In genomic region chr11:83544214-83544613, GRCm38 (mm10) we compare ENCODE assay signal across 25 mouse cellular contexts. TPM values are rescaled to one million over a fixed set of nuclear protein-coding genes. Genes with fewer than 3 reads are reported as not detected.
DNase-seq lines count a peak whose midpoint lies in the region; ATAC-seq and TF ChIP-seq lines count a peak whose summit lies in the region.
"Had no signal": no experiment of that assay in that cellular context is flagged by ENCODE, and none has a peak within 500 bp of the region (broad histone marks: within the 10 kb centered on the region; RNA-seq: fewer than 3 reads in every experiment).

No protein-coding gene starts in this region.

- no peak for TF ChIP-seq CTCF in intestine, postnatal 0 days (IDR thresholded peaks at IDR 0.05; ENCODE audit: low read depth)

- no peaks in the 10 kb centered on the region for H3K36me3 ChIP-seq in intestine, embryonic 14.5 days (ENCODE audit: control insufficient read depth, insufficient read depth, low read length)
- H3K36me3 ChIP-seq in intestine, postnatal 0 days (ENCODE audit: control insufficient read depth, insufficient read depth): no peaks in the 10 kb centered on the region
- no peaks in the 10 kb centered on the region for H3K36me3 ChIP-seq in stomach, embryonic 16.5 days (ENCODE audit: control insufficient read depth, insufficient read depth, low read length)
- H3K36me3 ChIP-seq: heart, embryonic 13.5 days; hindbrain, embryonic 12.5 days; liver, embryonic 15.5 days; midbrain, embryonic 10.5 days had no signal

- no peak overlapping the region for H3K4me3 ChIP-seq in intestine, embryonic 14.5 days (ENCODE audit: low read depth, low read length)
- H3K4me3 ChIP-seq in intestine, postnatal 0 days (ENCODE audit: low read depth, low read length): no peak overlapping the region
- no peak overlapping the region for H3K4me3 ChIP-seq in stomach, embryonic 16.5 days (replicated peaks; ENCODE audit: low read length)
- H3K4me3 ChIP-seq: heart, embryonic 13.5 days; hindbrain, embryonic 12.5 days; layer of hippocampus, adult 2 months; liver, embryonic 15.5 days; midbrain, embryonic 10.5 days; myocyte had no signal

- WGBS in intestine, embryonic 14.5 days: 55% methylated on average over 3 of the region's 3 CpGs
- WGBS in intestine, postnatal 0 days: 58% methylated on average over 3 of the region's 3 CpGs
- WGBS in stomach, embryonic 16.5 days: 51% methylated on average over 3 of the region's 3 CpGs

- 0 out of 2 replicates have a peak, but pooled peaks have one; percentile 40 for ATAC-seq in intestine, embryonic 14.5 days (replicated peaks; ENCODE audit: low FRiP score, low TSS enrichment, low read depth)
- no peak for ATAC-seq in intestine, postnatal 0 days
- peak; percentile 19 to 56; a peak in 2 of 4 replicates for ATAC-seq in hematopoietic stem cell, adult 5-6 weeks (replicated peaks in 1 of 2; ENCODE audit: insufficient read depth in 1 of 2, low FRiP score in 2 of 2, low TSS enrichment in 1 of 2, low read depth in 1 of 2, poor library complexity in 2 of 2, severe bottlenecking in 2 of 2)
- ATAC-seq in stomach, embryonic 16.5 days (ENCODE audit: insufficient read depth, low FRiP score): peak; percentile 77; the same call in 1 of the 2 replicates
- ATAC-seq in erythroblast, adult 5-6 weeks (replicated peaks; ENCODE audit: low FRiP score, poor library complexity, severe bottlenecking): no peak
- ATAC-seq: forebrain, embryonic 16.5 days had no signal

- H3K9ac ChIP-seq in intestine, embryonic 14.5 days (ENCODE audit: low read length): no peak overlapping the region
- no peak overlapping the region for H3K9ac ChIP-seq in intestine, postnatal 0 days (ENCODE audit: low read depth, low read length)
- H3K9ac ChIP-seq in stomach, embryonic 16.5 days (ENCODE audit: low read length): no peak overlapping the region
- H3K9ac ChIP-seq: heart, embryonic 13.5 days; hindbrain, embryonic 12.5 days; liver, embryonic 15.5 days had no signal

- H3K9me3 ChIP-seq in intestine, embryonic 14.5 days (ENCODE audit: control insufficient read depth, low read length): no peaks in the 10 kb centered on the region
- H3K9me3 ChIP-seq in intestine, postnatal 0 days (ENCODE audit: control insufficient read depth): no peaks in the 10 kb centered on the region
- H3K9me3 ChIP-seq in stomach, embryonic 16.5 days (replicated peaks; ENCODE audit: control insufficient read depth, low read length): no peaks in the 10 kb centered on the region
- H3K9me3 ChIP-seq: heart, embryonic 13.5 days; hindbrain, embryonic 12.5 days; liver, embryonic 15.5 days; midbrain, embryonic 10.5 days had no signal

- DNase-seq in intestine, embryonic 14.5 days (ENCODE audit: low spot score): no peak
- peak; percentile 28 for DNase-seq in lung, postnatal 36 days
- no peak for DNase-seq in lung, postnatal 25 days (ENCODE audit: low spot score)
- DNase-seq in heart, postnatal 4 days: no peak
- DNase-seq: B cell, adult 2 months; cerebellum, adult 11 months; cerebellum, postnatal 36 days; gastrocnemius, postnatal 14 days; kidney, adult 8-10 months; right cerebral cortex, postnatal 4 days; thymus, postnatal 36 days had no signal

- H3K4me1 ChIP-seq in intestine, embryonic 14.5 days (replicated peaks; ENCODE audit: control insufficient read depth, insufficient read depth, low read length): no peaks in the 10 kb centered on the region
- H3K4me1 ChIP-seq in intestine, postnatal 0 days (replicated peaks; ENCODE audit: control insufficient read depth, insufficient read depth, low read length): no peaks in the 10 kb centered on the region
- no peaks in the 10 kb centered on the region for H3K4me1 ChIP-seq in stomach, embryonic 16.5 days (ENCODE audit: control insufficient read depth, insufficient read depth, low read length)
- H3K4me1 ChIP-seq: heart, embryonic 13.5 days; hindbrain, embryonic 12.5 days; liver, embryonic 15.5 days; midbrain, embryonic 10.5 days had no signal

- H3K4me2 ChIP-seq in intestine, embryonic 14.5 days (ENCODE audit: low read length): no peak overlapping the region
- H3K4me2 ChIP-seq in intestine, postnatal 0 days (replicated peaks; ENCODE audit: low read depth): no peak overlapping the region
- no peak overlapping the region for H3K4me2 ChIP-seq in stomach, embryonic 16.5 days (ENCODE audit: low read depth, low read length)
- H3K4me2 ChIP-seq: heart, embryonic 13.5 days; hindbrain, embryonic 12.5 days; liver, embryonic 15.5 days had no signal

- H3K27ac ChIP-seq in intestine, embryonic 14.5 days (ENCODE audit: low read depth): no peak overlapping the region
- H3K27ac ChIP-seq in intestine, postnatal 0 days (ENCODE audit: low read depth, low read length): no peak overlapping the region
- H3K27ac ChIP-seq in stomach, embryonic 16.5 days (ENCODE audit: low read length): no peak overlapping the region
- H3K27ac ChIP-seq: heart, embryonic 13.5 days; hindbrain, embryonic 12.5 days; layer of hippocampus, adult 2 months; liver, embryonic 15.5 days; midbrain, embryonic 10.5 days had no signal

- H3K27me3 ChIP-seq in intestine, embryonic 14.5 days (replicated peaks; ENCODE audit: control insufficient read depth, insufficient read depth, low read length): no peaks in the 10 kb centered on the region
- H3K27me3 ChIP-seq in intestine, postnatal 0 days (replicated peaks; ENCODE audit: control insufficient read depth, insufficient read depth, low read length): no peaks in the 10 kb centered on the region
- no peaks in the 10 kb centered on the region for H3K27me3 ChIP-seq in stomach, embryonic 16.5 days (ENCODE audit: control insufficient read depth, insufficient read depth, low read length)
- H3K27me3 ChIP-seq: heart, embryonic 13.5 days; hindbrain, embryonic 12.5 days; liver, embryonic 15.5 days had no signal

RNA-seq across cellular contexts. Expression of gene Ccl5, which starts 13.9 kb away (rescaled TPM):
- polyA plus RNA-seq in intestine, embryonic 14.5 days (2014; fragmentation: Nextera tagmentation; extraction: Ambion mirVana): 2.9 and 3.0 TPM in 2 replicates
- polyA plus RNA-seq in intestine, postnatal 0 days (2015; fragmentation: Nextera tagmentation; extraction: Ambion mirVana): 1.8 and 2.4 TPM in 2 replicates
- total RNA-seq in hematopoietic stem cell, adult 5-6 weeks (2017): 4.7 and 5.3 TPM in 2 replicates
- 1.00 and 1.0 TPM in 2 replicates for polyA plus RNA-seq in stomach, embryonic 16.5 days (2015; fragmentation: Nextera tagmentation; extraction: Ambion mirVana)
- 12.3 TPM in 1 of 2 replicates, not detected in the other for total RNA-seq in erythroblast, adult 5-6 weeks (2015; ENCODE audit: low replicate concordance)
- 5.9 TPM in 1 of 2 replicates, not detected in the other for total RNA-seq in erythroblast, adult 5-6 weeks (2017; ENCODE audit: low replicate concordance)
- total RNA-seq in heart, postnatal 4 days (2021): not detected
- total RNA-seq: ES-E14; gastrocnemius, postnatal 14 days; layer of hippocampus, adult 2 months; left cerebral cortex, postnatal 14 days had no signal
- polyA plus RNA-seq: hindbrain, embryonic 12.5 days; midbrain, embryonic 10.5 days had no signal

RNA-seq across cellular contexts. Expression of gene Heatr9, which starts 22.2 kb away (rescaled TPM):
- not detected in 2 replicates for polyA plus RNA-seq in intestine, embryonic 14.5 days (2014; fragmentation: Nextera tagmentation; extraction: Ambion mirVana)
- polyA plus RNA-seq in intestine, postnatal 0 days (2015; fragmentation: Nextera tagmentation; extraction: Ambion mirVana): not detected in 2 replicates
- total RNA-seq in hematopoietic stem cell, adult 5-6 weeks (2017): not detected in 2 replicates
- polyA plus RNA-seq in stomach, embryonic 16.5 days (2015; fragmentation: Nextera tagmentation; extraction: Ambion mirVana): not detected in 2 replicates
- not detected in 2 replicates for total RNA-seq in erythroblast, adult 5-6 weeks (2015; ENCODE audit: low replicate concordance)
- not detected in 2 replicates for total RNA-seq in erythroblast, adult 5-6 weeks (2017; ENCODE audit: low replicate concordance)
- not detected for total RNA-seq in heart, postnatal 4 days (2021)
- total RNA-seq: adrenal gland, postnatal 4 days; ES-E14; gastrocnemius, postnatal 14 days; layer of hippocampus, adult 2 months; left cerebral cortex, postnatal 14 days had no signal
- polyA plus RNA-seq: forebrain, embryonic 16.5 days; heart, embryonic 13.5 days; hindbrain, embryonic 12.5 days; liver, embryonic 15.5 days; midbrain, embryonic 10.5 days had no signal

RNA-seq across cellular contexts. Expression of gene Ccl9, which starts 34.2 kb away (rescaled TPM):
- 6.0 and 6.8 TPM in 2 replicates for polyA plus RNA-seq in intestine, embryonic 14.5 days (2014; fragmentation: Nextera tagmentation; extraction: Ambion mirVana)
- polyA plus RNA-seq in intestine, postnatal 0 days (2015; fragmentation: Nextera tagmentation; extraction: Ambion mirVana): 11.2 and 13.4 TPM in 2 replicates
- total RNA-seq in hematopoietic stem cell, adult 5-6 weeks (2017): 37.3 and 43.8 TPM in 2 replicates
- 11.4 and 15.9 TPM in 2 replicates for polyA plus RNA-seq in stomach, embryonic 16.5 days (2015; fragmentation: Nextera tagmentation; extraction: Ambion mirVana)
- total RNA-seq in erythroblast, adult 5-6 weeks (2015; ENCODE audit: low replicate concordance): 23.6 and 31.3 TPM in 2 replicates
- total RNA-seq in erythroblast, adult 5-6 weeks (2017; ENCODE audit: low replicate concordance): 22.5 and 31.5 TPM in 2 replicates
- 1 to 10 TPM; 1.1 to 1.5 TPM for total RNA-seq in heart, postnatal 4 days (2021)

RNA-seq across cellular contexts. Expression of gene Ccl6, which starts 48.7 kb away (rescaled TPM):
- 3.9 and 4.3 TPM in 2 replicates for polyA plus RNA-seq in intestine, embryonic 14.5 days (2014; fragmentation: Nextera tagmentation; extraction: Ambion mirVana)
- polyA plus RNA-seq in intestine, postnatal 0 days (2015; fragmentation: Nextera tagmentation; extraction: Ambion mirVana): 100 and 108 TPM in 2 replicates
- total RNA-seq in hematopoietic stem cell, adult 5-6 weeks (2017): 6.3 and 33.4 TPM in 2 replicates
- 9.8 and 15.6 TPM in 2 replicates for polyA plus RNA-seq in stomach, embryonic 16.5 days (2015; fragmentation: Nextera tagmentation; extraction: Ambion mirVana)
- total RNA-seq in erythroblast, adult 5-6 weeks (2015; ENCODE audit: low replicate concordance): 95.3 and 103 TPM in 2 replicates
- 52.1 and 61.0 TPM in 2 replicates for total RNA-seq in erythroblast, adult 5-6 weeks (2017; ENCODE audit: low replicate concordance)
- total RNA-seq in heart, postnatal 4 days (2021): 1 to 10 TPM; 1.7 to 2.1 TPM

Comparison
In these comparisons a context has a peak if more than half of its experiments do, and no peak if none do; other contexts are left out.
1. ATAC-seq: peak in intestine, embryonic 14.5 days (single experiment), hematopoietic stem cell, adult 5-6 weeks (2 of 2) and stomach, embryonic 16.5 days (single experiment); none in intestine, postnatal 0 days (single experiment) and erythroblast, adult 5-6 weeks (single experiment).
2. RNA of gene Ccl9, which starts 34.2 kb away (total RNA-seq): 37.3 to 43.8 TPM in hematopoietic stem cell, adult 5-6 weeks and 22.5 to 31.5 TPM in erythroblast, adult 5-6 weeks; 1.1 to 1.5 TPM in heart, postnatal 4 days; every median in the first group is over 4 times any median in the second.